Mouse (Mus musculus): ENCODE results near the gene Ccdc191.
A peak's percentile ranks its signal among the peaks of the same experiment; 100 is the strongest.

Ccdc191 gene

DNA sequence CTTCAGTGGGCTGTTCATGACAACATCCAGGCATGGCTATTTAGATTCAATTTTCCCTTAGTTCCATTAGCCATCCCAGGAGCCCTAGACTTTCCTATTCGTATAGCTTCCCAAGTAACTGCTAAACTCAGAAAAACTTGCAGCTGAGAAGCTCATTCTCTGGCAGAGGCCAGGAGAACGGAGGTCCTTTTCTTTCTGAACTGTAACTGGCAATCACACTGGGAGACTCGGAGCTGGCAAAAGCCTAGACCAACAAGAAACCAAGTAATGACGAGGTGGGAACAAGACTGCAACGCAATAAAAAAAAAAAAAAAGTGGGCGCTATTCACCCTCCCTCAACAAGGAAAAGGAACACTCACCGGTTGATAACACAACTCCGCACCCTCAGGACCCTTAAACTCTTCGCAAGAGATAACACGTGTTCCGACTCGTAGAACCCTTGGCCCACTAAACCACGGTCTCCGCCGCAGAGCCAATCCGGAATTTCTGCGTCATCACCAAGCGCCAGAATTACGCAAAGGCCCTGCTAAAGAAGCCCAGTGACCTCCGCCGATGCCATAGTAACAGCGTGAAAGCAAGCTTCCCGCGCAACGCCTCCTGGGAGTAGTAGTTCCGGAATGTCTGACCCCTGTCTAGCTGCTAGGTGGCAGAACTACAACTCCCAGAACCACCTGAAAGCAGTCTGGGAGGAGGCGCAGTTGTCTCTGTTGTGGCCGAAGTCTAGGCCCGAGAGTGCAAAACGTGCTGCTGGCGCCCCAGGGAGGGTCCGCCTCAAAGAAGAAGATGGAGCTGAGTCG lies at the start of gene Ccdc191:
Gene Ccdc191 (plus strand): TSS at position 593 of the 797 bp plus-strand sequence.
- DNase-seq, result peak; percentile 99

DNA sequence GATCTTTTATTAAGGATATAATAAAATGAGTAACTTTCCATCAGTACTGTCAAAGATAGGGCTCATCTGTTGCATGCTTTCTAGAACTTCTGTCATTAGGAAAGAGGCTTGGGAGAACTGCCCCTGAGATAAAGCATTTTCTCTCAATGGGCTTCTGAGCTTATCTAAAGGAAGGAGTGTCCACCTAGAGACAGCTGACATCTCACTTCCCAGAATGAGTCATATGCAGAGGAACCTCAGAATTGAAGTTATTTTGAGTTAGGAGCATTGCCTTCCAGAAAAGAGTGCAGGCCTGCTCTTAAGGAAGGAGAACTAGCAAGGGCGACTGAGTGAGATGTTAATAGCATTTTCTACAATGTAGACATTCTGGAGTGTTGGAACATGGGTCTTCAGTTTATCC lies 48.4 kb upstream of the Ccdc191 start:
- DNase-seq, result no peak

DNA sequence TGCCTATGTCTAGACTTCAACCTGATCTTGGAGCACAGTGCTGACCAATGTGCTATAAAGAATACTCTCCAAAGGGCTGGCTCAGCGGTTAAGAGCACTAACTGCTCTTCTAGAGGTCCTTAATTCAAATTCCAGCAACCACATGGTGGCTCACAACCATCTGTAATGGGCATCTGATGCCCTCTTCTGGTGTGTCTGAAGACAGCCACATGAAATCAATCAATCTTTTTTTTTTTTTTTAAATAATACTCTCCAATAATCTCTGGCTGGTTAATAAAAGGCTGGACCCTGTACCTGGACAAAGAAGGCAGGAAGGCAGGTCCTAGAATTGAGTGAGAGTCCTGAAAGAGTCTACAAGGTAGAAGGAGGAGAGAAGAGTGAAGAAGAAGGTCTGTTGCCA lies 39.8 kb upstream of the Ccdc191 start:
- no peak for DNase-seq

DNA sequence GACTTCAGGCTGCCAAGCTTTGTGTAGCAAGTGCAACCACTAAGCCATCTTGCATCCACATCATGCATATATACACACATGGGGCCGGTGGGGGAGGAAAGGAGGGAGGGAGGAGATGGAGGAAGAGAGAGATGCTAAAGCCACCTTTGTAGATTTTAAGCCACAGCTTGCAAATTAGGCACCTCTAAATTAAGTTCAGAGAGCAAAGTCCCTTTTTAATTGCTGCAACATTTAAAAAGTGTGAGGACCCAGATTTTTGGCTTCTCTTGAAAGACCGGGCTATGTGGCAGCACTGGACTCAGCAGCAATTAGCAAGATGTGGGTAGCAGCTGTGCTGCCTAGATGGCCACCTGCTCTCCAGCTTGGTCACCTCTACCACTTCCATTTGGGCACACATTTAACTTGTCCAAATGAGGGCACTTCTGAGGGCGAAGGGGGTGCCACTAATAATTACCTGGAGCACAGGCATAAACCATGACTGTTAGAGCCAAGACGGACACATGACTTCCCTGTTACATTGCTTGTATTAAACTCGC lies 30.6 kb upstream of the Ccdc191 start:
- DNase-seq, result peak; percentile 14 to 22

DNA sequence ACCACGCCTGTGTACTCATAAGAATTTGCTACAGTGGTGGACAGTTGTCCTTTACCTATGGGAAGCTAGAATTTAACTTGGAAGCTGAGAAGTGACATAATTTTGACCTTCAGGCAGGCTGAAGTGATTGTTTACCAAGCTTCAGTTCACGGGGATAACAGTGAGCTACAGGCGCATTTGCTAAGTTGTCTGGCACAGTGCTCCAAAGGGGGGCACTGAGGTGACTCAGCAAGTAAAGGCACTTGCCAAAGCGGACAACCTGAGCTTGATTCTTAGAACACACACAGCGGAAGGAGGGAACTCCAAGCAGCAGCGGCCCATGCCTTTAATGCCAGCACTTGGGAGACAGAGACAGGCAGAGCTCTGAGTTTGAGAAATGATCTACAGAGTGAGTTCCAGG lies 29.0 kb upstream of the Ccdc191 start:
- DNase-seq, result no peak

DNA sequence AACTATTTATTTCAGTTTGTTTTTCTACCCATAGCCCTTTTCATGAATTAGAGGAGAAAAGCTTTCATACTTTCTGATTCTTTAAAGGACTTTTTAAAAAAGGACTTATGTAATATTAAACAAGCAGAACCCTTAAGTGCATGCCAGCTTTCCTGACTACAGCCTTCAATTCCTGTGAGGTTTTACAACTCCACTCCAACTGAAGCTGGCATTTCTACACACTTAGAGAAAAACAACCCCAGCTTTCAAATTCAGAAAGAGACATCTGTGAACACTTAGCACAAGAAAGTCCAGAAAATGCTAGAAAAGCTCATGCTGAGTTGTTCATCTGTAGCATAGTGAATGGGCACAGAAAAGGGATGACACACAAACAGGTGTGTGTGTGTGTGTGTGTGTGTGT lies 19.8 kb upstream of the Ccdc191 start:
- DNase-seq, result no peak

DNA sequence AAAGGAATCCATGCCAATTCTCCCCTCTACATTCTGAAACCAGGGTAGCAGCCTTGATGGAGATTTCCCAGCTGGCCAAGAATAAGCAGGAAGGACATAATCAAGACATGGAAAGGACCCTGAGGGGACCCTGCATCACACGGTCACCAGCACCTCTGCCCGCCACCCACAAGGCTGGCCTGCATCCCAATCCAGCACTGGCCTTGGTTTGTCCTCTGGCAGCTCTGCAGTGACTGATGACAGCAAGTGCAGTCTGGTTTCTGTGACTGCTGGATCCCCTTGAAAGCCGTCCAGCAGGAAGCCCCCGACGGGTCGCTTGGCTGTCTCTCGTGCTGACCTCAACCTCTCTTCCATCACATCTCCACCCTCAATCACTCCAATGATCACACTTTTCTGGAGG lies 18.2 kb upstream of the Ccdc191 start:
- peak in 1 of 2 experiments; percentile 24 for DNase-seq

DNA sequence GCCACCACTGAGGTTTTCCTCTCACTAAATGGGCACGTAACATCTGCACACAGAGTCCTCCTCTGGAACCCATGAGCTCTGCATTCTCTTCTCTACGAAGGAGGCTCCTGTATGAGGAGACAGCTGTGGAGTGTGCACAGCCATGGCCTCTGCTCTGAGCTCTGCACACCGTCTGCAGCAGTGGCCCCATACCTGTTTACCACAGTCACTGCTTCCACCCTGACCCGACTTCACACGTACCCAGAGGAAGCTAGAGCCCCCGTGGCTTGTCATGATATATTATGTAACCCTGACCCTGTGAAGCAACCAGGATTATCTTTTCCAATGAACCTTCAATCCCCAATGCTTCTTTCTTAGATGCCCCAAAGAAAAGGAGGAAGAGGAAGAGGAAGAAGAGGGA lies 9.8 kb upstream of the Ccdc191 start:
- no peak for DNase-seq

DNA sequence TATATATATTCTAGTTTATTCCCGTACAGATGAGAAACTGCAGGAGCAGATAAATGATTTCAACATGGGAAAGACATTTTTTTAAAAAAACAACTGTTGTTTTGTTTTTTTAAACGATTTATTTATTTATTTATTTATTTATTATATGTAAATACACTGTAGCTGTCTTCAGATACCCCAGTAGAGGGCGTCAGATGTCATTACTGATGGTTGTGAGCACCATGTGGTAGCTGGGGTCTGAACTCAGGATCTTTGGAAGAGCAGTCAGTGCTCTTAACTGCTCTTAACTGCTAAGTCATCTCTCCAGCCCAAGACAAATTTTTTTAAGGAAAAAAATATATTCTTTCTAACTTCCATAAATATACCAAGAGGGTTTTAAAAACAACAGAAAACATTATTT lies 8.0 kb upstream of the Ccdc191 start:
- no peak for DNase-seq

DNA sequence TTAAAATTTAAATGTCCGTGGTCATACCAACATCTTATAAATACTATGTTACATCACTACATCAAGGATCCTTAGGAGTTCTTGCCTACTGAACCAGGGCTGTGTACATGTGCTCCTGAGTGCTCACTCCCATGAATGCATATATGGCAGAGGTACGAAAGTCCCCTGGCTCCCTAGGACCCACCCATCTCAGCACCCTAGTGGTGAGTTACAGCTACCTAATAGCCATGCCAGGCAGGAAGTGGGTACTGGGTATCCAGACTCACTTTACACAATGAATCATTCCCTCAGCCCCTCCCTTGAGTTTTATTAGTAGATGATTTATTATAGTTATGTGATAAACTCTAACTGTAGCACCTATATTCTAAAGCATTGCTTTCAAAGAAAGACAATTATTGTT lies 7.3 kb upstream of the Ccdc191 start:
- DNase-seq, result no peak

DNA sequence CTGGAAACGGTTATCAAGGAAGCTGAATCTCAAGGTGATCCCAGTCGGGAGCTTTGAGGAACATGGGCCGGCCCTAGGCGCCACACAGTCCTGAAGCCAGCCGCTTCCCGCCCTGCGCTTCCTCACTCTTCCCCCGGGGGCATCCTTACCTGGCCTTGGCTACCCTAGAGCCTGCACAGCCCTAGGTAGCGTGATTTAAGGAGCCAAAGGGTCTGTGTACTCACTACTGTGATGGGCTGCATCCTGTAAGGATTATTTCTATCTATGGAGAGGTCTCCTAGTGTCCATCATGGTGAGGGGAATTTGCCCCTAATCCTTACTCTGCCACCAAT lies 371 bp downstream of the Ccdc191 start:
- peak in 1 of 2 experiments; percentile 87 for DNase-seq

DNA sequence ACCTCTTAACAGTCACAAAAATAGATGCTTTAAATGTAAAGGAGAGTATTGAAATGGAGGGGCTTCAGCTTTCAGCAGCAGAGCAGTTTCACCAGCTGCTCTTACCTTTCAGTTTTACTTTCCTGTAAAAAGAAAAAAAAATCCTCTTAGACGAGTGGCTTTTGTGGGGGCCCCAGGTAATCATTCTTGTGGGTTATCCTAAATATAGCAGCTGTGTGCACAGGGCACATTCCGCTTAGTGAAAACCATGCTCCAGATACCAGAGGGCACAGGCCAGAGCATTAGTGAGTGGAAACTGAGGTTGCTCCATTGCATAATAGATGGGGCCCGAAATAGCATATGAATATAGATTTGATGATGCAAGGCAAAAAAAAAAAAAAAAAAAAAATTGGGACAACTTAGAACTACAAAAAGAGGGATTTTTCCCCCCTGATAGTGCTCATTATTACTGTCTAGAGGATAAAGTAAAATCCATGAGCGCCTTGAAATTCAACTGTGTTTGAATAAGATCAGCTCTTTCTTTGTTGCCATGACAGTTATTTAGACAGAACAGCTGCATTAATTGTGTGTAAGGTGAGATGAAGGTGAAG lies 1.2 kb downstream of the Ccdc191 start:
- no peak for DNase-seq

DNA sequence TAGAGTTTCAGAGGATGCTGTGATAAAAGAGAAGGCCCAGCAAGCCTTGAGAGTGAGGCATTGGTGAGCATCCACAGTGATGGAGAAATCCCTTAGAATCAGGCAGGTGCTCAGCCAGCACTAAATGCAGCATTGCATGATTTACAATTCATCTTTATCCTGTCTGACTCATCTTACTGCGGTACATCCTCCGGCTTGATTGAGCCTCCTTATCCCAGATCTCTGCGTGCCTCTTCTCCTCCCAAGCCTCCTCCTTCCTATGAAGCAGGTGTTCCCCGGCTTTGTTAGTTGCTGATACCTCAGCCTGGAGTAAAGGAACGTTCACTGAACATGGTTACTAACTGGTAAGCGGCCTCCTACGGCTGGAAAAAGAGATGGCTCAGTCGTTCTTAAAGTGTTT lies 4.9 kb downstream of the Ccdc191 start:
- no peak for DNase-seq

DNA sequence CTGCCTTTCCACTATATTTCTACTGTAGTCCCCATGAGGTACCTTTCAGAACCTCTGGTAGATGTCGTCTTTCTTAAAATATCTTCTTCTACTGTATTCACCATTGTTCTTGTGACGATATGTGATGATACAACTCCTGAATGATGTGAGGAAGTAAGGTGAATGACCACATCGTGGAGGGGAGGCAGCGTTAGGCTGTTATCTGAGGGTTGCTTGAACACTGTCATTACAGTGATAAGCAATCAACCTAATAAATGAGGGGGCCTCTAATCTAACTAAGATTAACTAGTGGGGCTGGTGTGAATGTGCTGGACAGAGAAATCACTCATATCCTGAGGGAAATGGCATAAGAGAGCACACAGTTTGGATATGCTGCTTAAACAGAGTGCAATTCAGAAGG lies 10.5 kb downstream of the Ccdc191 start:
- no peak for DNase-seq

DNA sequence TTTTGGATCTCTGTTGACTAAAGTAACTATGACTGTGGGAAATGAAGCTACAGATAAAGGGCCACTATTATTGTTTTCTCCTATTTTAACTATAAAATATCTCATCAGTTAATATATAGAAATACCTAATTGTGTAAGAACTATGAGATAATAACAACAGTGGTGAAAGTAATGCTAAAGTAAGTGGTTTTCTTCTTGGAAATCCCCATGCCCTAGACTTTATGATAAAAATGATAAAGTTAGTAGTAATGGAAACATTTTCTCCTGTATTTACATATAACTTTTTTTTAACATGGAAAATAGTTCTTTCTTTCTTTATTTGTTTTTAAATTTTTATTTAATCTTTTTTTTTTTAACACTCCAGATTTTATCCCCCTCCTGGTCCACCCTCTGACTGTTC lies 11.0 kb downstream of the Ccdc191 start:
- no peak for DNase-seq

DNA sequence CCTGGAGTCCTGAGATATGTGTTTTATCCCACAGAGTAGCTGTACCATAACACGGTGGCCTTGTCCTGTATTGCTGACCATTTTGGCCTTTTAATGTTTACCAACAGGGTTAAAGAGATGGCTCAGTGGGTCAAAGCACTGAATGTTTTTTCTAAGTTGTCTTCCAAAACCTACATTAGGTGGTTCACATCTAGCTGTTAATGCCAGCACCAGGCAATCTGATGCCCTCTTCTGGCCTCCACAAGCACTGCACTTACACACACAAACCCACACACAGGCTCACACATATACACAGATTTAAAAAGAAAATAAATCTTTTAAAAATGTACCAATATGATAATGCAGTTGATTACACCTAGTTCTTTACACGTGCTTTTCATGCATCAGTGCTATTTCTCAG lies 19.3 kb downstream of the Ccdc191 start:
- no peak for DNase-seq

DNA sequence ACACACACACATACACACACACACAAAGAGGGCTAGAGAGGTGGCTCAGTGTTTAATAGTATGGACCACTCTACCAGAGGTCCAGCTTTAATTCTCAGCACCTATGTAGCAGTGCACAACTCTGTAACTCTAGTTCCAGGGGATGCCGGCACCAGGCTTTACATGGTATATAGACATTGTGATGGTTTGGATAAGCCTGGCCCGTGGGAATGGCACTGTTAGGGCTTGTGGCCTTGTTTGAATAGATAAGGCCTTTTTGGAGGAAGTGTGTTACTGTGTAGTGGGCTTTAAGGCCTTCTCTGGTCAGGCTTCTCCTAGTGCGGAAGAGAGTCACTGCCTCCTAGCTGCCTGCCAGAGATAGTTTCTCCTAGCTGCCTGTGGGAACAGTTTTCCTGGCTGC lies 29.3 kb downstream of the Ccdc191 start:
- no peak for DNase-seq

DNA sequence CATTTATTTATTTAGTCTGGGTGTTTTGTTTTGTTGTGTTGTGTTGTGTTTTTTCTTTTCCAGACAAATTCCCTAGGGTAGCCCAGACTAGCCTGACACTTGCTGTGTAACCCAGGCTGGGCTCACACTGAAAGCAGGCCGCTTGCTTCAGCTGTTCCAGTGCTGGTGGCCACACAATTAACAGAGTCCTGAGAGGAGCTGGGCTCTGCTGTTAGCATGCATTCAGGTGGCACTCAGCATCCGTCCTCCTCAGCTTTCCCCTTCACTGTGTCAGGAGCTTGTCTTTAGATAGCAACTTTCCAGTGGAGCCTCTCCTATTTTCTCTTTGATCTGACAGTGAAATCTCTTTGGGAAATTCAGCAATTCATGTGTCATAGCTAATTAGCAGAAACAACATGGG lies 32.4 kb downstream of the Ccdc191 start:
- no peak for DNase-seq

DNA sequence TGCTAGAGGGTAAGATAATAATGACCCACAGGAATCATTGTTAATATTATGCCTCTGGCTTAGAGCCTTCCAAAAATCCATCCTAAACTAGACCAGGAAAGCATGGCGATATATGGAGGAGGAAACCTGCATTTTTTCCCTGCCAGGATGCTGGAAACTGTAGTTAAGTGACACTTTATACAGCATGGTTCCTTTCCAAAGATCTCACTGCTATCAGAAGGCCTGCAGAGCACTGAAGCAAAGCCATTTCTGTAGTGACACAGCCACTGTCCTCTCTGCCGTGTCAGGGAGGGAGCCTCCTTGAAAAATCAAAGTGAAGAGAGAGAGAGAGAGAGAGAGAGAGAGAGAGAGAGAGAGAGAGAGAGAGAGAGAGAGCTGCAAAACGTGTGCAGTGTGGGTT lies 33.0 kb downstream of the Ccdc191 start:
- no peak for DNase-seq

DNA sequence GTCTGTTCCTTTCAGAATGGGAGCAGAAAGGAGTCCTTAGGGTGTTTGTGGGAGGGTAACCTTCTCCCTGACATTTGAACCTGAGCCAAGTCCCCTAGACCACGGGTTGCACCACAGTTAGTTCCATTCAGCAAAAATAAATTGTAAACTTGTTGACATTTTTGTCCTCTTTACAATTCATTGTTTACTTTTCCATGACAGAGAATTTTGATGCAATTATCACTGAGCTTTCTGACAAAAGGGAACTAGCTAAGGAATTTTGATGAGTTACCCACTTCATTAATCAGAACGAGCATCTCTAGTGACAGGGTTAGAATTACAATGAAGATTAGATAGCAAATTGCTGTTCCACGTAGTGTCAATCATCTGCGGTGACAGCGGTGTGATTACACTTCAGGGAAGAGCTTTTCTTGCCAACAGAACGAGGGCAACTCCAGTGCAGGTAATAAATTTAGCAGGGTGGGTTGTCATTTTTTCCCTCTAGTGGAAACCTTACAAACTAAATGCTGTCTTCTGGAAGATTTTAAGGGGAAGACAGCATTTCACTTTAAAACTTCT lies 35.5 kb downstream of the Ccdc191 start:
- DNase-seq, result no peak

DNA sequence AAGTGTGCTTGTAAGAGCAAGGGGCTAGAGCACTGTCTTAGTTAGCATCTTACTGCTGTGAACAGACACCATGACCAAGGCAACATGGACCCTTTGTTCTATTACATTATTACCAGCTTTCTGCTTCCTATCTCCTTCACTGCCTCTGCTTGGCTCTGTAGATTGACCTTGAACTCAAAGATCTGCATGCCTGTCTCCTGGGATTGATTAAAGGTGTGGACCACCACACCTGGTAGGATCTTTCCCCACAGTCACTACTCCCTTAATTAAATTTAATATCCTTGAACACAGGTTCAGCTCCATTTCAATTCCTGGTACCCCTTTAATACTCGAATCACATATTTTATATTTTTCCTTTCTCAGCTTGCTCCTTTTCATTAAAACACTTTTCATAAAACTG lies 36.2 kb downstream of the Ccdc191 start:
- DNase-seq, result no peak

DNA sequence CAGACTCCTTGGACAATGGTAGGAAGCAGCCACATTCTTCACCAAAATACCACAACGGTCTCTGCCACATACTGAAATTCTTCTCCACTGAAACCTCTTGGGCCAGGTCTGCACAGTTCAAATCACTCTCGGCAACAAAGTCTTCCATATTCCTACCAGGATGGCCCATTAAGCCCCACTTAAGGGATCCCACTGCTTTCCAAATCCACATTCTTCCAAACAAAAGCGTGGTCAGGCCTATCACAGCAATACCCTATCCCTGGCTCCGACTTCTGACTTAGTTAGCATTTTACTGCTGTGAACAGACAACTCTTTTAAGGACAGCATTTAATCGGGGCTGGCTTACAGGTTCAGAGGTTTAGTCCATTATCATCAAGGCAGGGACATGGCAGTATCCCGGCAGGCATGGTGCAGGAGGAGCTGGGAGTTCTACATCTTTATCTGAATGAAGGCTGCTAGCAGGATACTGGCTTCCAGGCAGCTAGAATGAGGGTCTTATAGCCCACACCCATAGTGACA lies 36.8 kb downstream of the Ccdc191 start, which contains the start of gene Qtrt2:
Gene Qtrt2 (minus strand): TSS at position 469 of the 519 bp plus-strand sequence.
- DNase-seq, result no peak

DNA sequence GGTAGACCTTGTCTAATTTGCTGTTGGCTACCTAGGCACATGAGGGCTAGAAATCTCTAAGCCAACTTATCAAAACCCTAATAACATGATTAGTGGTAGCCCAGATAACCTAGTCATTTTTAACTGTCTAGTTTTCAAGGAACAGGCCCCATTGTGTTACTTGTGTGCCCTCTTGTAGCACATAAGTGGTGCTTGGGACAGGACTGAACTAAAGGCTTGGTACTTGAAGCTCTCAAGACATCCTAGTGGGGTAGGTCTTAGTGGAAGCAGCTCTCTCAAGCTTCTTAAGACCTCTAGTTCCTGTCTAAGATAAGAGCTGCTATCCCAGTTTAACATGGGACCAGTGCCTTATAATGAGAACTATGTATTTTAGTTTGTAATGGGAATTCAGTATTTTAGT lies 41.0 kb downstream of the Ccdc191 start:
- no peak for DNase-seq

DNA sequence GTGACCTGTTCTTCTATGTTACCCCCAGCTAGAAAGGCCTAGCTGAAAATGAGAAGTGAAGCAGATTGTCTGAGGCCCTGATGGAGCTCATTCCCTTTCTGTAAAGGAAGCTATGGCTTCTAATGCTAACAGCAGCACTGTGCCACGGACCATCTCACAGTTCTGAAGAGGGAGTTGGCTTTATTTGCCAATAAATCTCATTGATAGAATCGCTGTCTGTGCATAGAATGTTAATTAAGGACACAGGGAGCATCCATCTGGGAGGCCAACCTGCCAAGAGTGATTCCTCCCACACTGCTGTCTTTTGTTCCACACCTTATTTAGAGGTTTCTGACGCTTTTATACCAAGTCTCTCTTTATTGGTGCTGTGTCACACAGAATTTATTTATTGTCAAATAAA lies 41.9 kb downstream of the Ccdc191 start:
- no peak for DNase-seq

Measured in cerebellum, postnatal 14 days (tissue).